Mouse (Mus musculus) lung, embryonic 14.5 days (tissue): ENCODE results near the gene Cdh22. TPM values are rescaled to one million over a fixed set of nuclear protein-coding genes. Genes with fewer than 3 reads are reported as not detected.

ENCODE experiments used
- ATAC-seq: fragments of 200-750 bp; cut with Nextera tagmentation; 2 replicates; pipeline ENCODE4 v1.8.0; 2017; ENCODE audit warnings: mild to moderate bottlenecking, moderate TSS enrichment, moderate library complexity; ENCODE audit not compliant: insufficient read depth
- DNase-seq: peaks from one replicate; pipeline ENCODE4 v3.0.0-alpha.2; 2015
- H3K27ac ChIP-seq: fragments of 300-500 bp; sonication (generic); 2 replicates; pipeline ENCODE4 v1.5.1; 2014; ENCODE audit warnings: low read depth, mild to moderate bottlenecking, moderate library complexity
- H3K27me3 ChIP-seq: fragments of 300-500 bp; sonication (generic); 2 replicates; pipeline ENCODE4 v1.6.1; 2014; ENCODE audit warnings: low read length, control low read depth; ENCODE audit not compliant: insufficient read depth
- H3K36me3 ChIP-seq: fragments of 300-500 bp; sonication (generic); 2 replicates; pipeline ENCODE4 v1.6.1; 2014; ENCODE audit warnings: control low read depth; ENCODE audit not compliant: insufficient read depth
- H3K4me1 ChIP-seq: fragments of 300-500 bp; sonication (generic); 2 replicates; pipeline ENCODE4 v1.6.1; 2014; ENCODE audit warnings: antibody characterized with exemption, control low read depth; ENCODE audit not compliant: insufficient read depth
- H3K4me2 ChIP-seq: fragments of 300-500 bp; sonication (generic); 2 replicates; pipeline ENCODE4 v1.6.1; 2014; ENCODE audit warnings: mild to moderate bottlenecking
- H3K4me3 ChIP-seq: fragments of 300-500 bp; sonication (generic); 2 replicates; pipeline ENCODE4 v1.5.1; 2014; ENCODE audit warnings: low read depth, low read length
- H3K9ac ChIP-seq: fragments of 300-500 bp; sonication (generic); 2 replicates; pipeline ENCODE4 v1.6.1; 2014
- H3K9me3 ChIP-seq: fragments of 300-500 bp; sonication (generic); 2 replicates; pipeline ENCODE4 v1.6.1; 2016; ENCODE audit warnings: low read depth, low read length, control low read depth
- CTCF ChIP-seq: IDR thresholded peaks from 2 replicates; pipeline ENCODE4 v1.5.1; 2016; ENCODE audit warnings: antibody characterized with exemption, low read depth
- WGBS: fragments of 180-500 bp; shearing (Covaris S2); extraction: QIAGEN DNeasy Blood & Tissue Kit; methylation state at CpG from one replicate; pipeline ENCODE4 v1.1.7; 2014; 5-methylcytosine and 5-hydroxymethylcytosine counted together
- polyA plus RNA-seq: library from polyadenylated mRNA; unstranded; fragments of >200 nt; fragmentation: Nextera tagmentation; extraction: Ambion mirVana; gene quantifications from 2 replicates; pipeline ENCODE4 v1.2.1, GENCODE M21; 2014

Cdh22 gene
- polyA plus RNA-seq, 1 experiment from 2014 or later, result 1.5 TPM

- 42% methylated on average over 2 of the region's 2 CpGs for WGBS
- Histone ChIP-seq H3K27me3 (peaks cover 52% of the 10 kb centered on the region), H3K36me3 (no peaks in the 10 kb centered on the region), H3K4me2 (no peak overlapping the region), H3K9ac (no peak overlapping the region), H3K4me1 (no peaks in the 10 kb centered on the region), H3K27ac (no peak overlapping the region), H3K4me3 (no peak overlapping the region), H3K9me3 (no peaks in the 10 kb centered on the region)
- peak; percentile 55 for ATAC-seq
- TF ChIP-seq CTCF, result peak; percentile 98
- peak; percentile 89 for DNase-seq
These were observed 159.7 kb downstream of the Cdh22 start for GRCm38 (mm10) chr2:165074937-165075336.

- Histone ChIP-seq H3K27me3 (peaks cover 52% of the 10 kb centered on the region), H3K9me3 (no peaks in the 10 kb centered on the region), H3K27ac (no peak overlapping the region), H3K9ac (no peak overlapping the region), H3K4me3 (no peak overlapping the region), H3K4me1 (no peaks in the 10 kb centered on the region), H3K4me2 (no peak overlapping the region), H3K36me3 (no peaks in the 10 kb centered on the region)
- 31% methylated on average over 11 of the region's 11 CpGs for WGBS
- ATAC-seq (no peak), DNase-seq (no peak)
- TF ChIP-seq CTCF, result no peak
These were observed 160.4 kb downstream of the Cdh22 start for GRCm38 (mm10) chr2:165074081-165074884.

- Histone ChIP-seq H3K36me3 (no peaks in the 10 kb centered on the region), H3K4me1 (no peaks in the 10 kb centered on the region), H3K9me3 (no peaks in the 10 kb centered on the region), H3K4me2 (no peak overlapping the region), H3K9ac (no peak overlapping the region), H3K27me3 (peaks cover 45% of the 10 kb centered on the region), H3K4me3 (no peak overlapping the region), H3K27ac (no peak overlapping the region)
- ATAC-seq (no peak), DNase-seq (no peak)
- 12% methylated on average over 9 of the region's 9 CpGs for WGBS
- no peak for TF ChIP-seq CTCF
These were observed 161.3 kb downstream of the Cdh22 start for GRCm38 (mm10) chr2:165073381-165073781.

- H3K27me3 ChIP-seq, result peaks cover 16% of the 10 kb centered on the region
These were observed 164.4 kb downstream of the Cdh22 start for GRCm38 (mm10) chr2:165070096-165070816.

GRCm38 (mm10) chr2:165068806-165069205 is 165.8 kb downstream of the Cdh22 start:
- H3K9ac ChIP-seq, result no peak overlapping the region
- no peak overlapping the region for H3K27ac ChIP-seq
- DNase-seq (no peak), ATAC-seq (no peak)
- H3K36me3 ChIP-seq, result no peaks in the 10 kb centered on the region
- TF ChIP-seq CTCF, result no peak
- 68% methylated on average over 2 of the region's 2 CpGs for WGBS
- H3K4me2 ChIP-seq, result no peak overlapping the region
- no peak overlapping the region for H3K4me3 ChIP-seq
- H3K4me1 ChIP-seq, result no peaks in the 10 kb centered on the region; the same call in 1 of the 2 replicates
- no peaks in the 10 kb centered on the region for H3K9me3 ChIP-seq
- peaks cover 6% of the 10 kb centered on the region for H3K27me3 ChIP-seq

More at GRCm38 (mm10) chr2:165070096-165070816, 164.4 kb downstream of the Cdh22 start:
- Histone ChIP-seq H3K9me3 (no peaks in the 10 kb centered on the region), H3K36me3 (no peaks in the 10 kb centered on the region), H3K4me2 (0 out of 2 replicates have a peak overlapping the region, but pooled peaks have one; percentile 20), H3K4me1 (no peaks in the 10 kb centered on the region), H3K4me3 (no peak overlapping the region), H3K27ac (no peak overlapping the region), H3K9ac (no peak overlapping the region)
- peak; percentile 75 for TF ChIP-seq CTCF
- 0 out of 2 replicates have a peak, but pooled peaks have one; percentile 18 for ATAC-seq
- 20% methylated on average over 23 of the region's 23 CpGs for WGBS
- peak; percentile 87 for DNase-seq

- DNase-seq (peak; percentile 51), ATAC-seq (peak; percentile 45)
- H3K4me3 ChIP-seq, result no peak overlapping the region
- H3K27me3 ChIP-seq, result no peaks in the 10 kb centered on the region
- no peak overlapping the region for H3K4me2 ChIP-seq
- H3K36me3 ChIP-seq, result no peaks in the 10 kb centered on the region
- H3K27ac ChIP-seq, result no peak overlapping the region
- no peak overlapping the region for H3K9ac ChIP-seq
- TF ChIP-seq CTCF, result no peak
- H3K9me3 ChIP-seq, result no peaks in the 10 kb centered on the region
- peaks cover 3% of the 10 kb centered on the region for H3K4me1 ChIP-seq
- WGBS, result 39% methylated on average over 7 of the region's 7 CpGs
These were observed 170.2 kb downstream of the Cdh22 start for GRCm38 (mm10) chr2:165064489-165064888.
